ENCODE assay signal across 9 mouse cellular contexts in the genomic region with DNA sequence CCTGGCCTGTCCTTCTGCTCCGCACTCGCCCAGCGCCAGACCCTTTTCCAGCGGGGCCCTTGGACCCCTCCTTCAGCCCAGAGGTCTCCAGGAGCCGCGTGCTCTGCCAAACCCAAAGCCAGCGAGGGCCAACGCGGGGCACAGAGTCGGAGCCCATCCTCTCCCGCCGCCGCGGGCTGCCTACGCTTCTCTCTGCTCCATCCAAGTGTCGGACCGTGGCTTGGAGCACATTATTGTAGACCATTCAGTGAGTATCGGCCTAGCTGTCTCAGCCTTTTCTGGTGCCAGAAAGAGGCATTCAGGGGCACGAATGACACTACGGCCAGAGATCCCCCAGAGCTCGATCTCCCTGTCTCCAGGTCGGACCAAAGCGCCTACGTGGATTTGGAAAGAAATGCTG. TPM values are rescaled to one million over a fixed set of nuclear protein-coding genes. Genes with fewer than 3 reads are reported as not detected.
DNase-seq lines count a peak whose midpoint lies in the region; ATAC-seq and TF ChIP-seq lines count a peak whose summit lies in the region.
"Had no signal": no experiment of that assay in that cellular context is flagged by ENCODE, and none has a peak within 500 bp of the region (broad histone marks: within the 10 kb centered on the region; RNA-seq: fewer than 3 reads in every experiment).

No protein-coding gene starts in this region.

- no peaks in the 10 kb centered on the region for H3K4me1 ChIP-seq in testis, adult 2 months (ENCODE audit: control insufficient read depth, insufficient read depth, low read length)
- H3K4me1 ChIP-seq in limb, embryonic 15.5 days, result peaks cover 12% of the 10 kb centered on the region

- H3K9ac ChIP-seq in limb, embryonic 15.5 days, result peak overlapping the region; percentile 42; the same call in 1 of the 2 replicates

- no peak for TF ChIP-seq CTCF in testis, adult 2 months (IDR thresholded peaks at IDR 0.05; ENCODE audit: control insufficient read depth, insufficient read depth, insufficient replicate concordance, low read depth, low read length)

- H3K27ac ChIP-seq in testis, adult 2 months (ENCODE audit: control insufficient read depth, insufficient read depth, low read depth, low read length), result no peak overlapping the region
- H3K27ac ChIP-seq in limb, embryonic 15.5 days, result no peak overlapping the region

- no peaks in the 10 kb centered on the region for H3K36me3 ChIP-seq in testis, adult 2 months (ENCODE audit: control insufficient read depth, insufficient read depth, low read length)
- H3K36me3 ChIP-seq in limb, embryonic 15.5 days, result no peaks in the 10 kb centered on the region

- no peaks in the 10 kb centered on the region for H3K27me3 ChIP-seq in testis, adult 2 months (ENCODE audit: control insufficient read depth, insufficient read depth, low read length)
- peaks cover 58% of the 10 kb centered on the region for H3K27me3 ChIP-seq in limb, embryonic 15.5 days

- no peak for TF ChIP-seq POLR2A in testis, adult 2 months (IDR thresholded peaks at IDR 0.05; ENCODE audit: control insufficient read depth, low read depth, low read length)

- peak; percentile 48 for DNase-seq in embryo, embryonic 10 days (ENCODE audit: low spot score)
- no peak for DNase-seq in embryo, embryonic 9.5 days (ENCODE audit: extremely low spot score)
- DNase-seq in testis, postnatal 14 days (ENCODE audit: low spot score), result no peak
- DNase-seq in gastrocnemius, postnatal 4 days (ENCODE audit: low spot score in 2 of 2), result no peak
- DNase-seq in thymus, postnatal 36 days, result no peak

- H3K4me2 ChIP-seq in limb, embryonic 15.5 days, result peak overlapping the region; percentile 93

- 2% methylated on average over 24 of the region's 24 CpGs for WGBS in limb, embryonic 15.5 days

- H3K4me3 ChIP-seq in testis, adult 2 months (ENCODE audit: control insufficient read depth, low read depth, low read length), result peak overlapping the region; percentile 21
- H3K4me3 ChIP-seq in limb, embryonic 15.5 days, result peak overlapping the region; percentile 50

- ATAC-seq in limb, embryonic 15.5 days (ENCODE audit: insufficient number of reproducible peaks, low FRiP score, low TSS enrichment, low read depth), result no peak
- no peak for ATAC-seq in activated CD4-positive, CD25-positive, alpha-beta regulatory T cell, adult 4 months

- H3K9me3 ChIP-seq in limb, embryonic 15.5 days, result no peaks in the 10 kb centered on the region

RNA-seq across cellular contexts. Expression of gene Adcyap1r1, which starts 0.6 kb away (rescaled TPM):
- polyA plus RNA-seq in testis, adult 2 months (2012; rRNA removed), result 0.64 and 1.6 TPM in 2 replicates
- 1.4 and 2.1 TPM in 2 replicates for polyA plus RNA-seq in limb, embryonic 15.5 days (2015; fragmentation: Nextera tagmentation; extraction: Ambion mirVana)
- polyA plus RNA-seq in activated CD4-positive, CD25-positive, alpha-beta regulatory T cell, adult 4 months (2017; shearing (Covaris generic)), result not detected
- total RNA-seq in gastrocnemius, postnatal 4 days (2021), result 10 to 100 TPM in 1 of 2 experiments, 1 to 10 TPM in 1; 9.3 to 10.4 TPM
- total RNA-seq: common myeloid progenitor, adult 5-6 weeks had no signal
